Mouse (Mus musculus): ENCODE measurements around the gene Vcl. TPM values are rescaled to one million over a fixed set of nuclear protein-coding genes. Genes with fewer than 3 reads are reported as not detected.
A peak's percentile ranks its signal among the peaks of the same experiment; 100 is the strongest.

Gene Vcl
- polyA plus RNA-seq, 1 experiment from 2014 or later: 12.8 TPM

DNA sequence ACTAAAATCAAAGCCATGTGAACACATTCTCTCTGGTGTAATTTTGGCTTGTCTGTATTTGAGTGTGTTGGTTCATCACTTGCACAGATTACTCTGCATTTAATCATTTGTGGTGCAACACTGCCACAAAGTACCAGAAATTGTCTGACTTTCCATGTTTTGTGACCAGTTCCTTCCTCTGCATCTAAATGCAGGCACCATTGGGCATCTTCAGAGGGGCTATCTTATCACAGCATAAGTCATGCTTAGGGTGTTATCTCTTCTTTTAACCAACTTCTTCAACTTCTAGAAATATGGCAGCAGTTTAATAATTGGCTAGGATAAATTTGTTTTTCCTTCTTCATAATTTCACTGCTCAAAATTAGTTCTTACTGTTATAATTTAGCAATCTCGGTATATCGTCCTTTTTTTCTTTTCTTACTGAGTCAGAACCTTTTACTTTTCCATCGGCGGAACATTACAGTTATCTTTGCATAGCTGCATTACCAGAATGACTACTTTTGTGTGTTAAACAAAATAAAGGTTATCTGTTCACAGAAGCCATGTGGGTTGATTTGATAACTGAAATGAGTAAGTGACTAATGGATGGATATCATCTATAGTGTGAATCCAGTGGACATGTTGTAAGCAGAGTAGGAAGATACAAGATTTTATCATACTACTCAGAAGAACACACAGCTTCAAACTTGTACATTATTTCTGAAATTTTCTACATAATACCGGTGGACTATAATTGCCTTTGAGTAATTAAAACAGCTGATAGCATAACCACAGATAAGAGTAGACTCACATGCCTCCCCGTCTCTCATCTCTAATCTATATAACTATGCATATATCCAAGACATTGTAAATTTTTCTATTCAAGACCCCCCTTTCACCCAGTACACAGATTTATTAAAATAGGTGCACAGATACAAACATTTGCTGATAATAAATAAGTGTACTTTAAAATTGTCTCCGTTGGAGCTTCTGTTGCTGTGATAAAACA, 12.3 kb upstream of the Vcl start:
- WGBS: 91% methylated on average over 7 of the region's 7 CpGs
- H3K9me3 ChIP-seq: no peaks in the 10 kb centered on the region
- ATAC-seq (replicated peaks): no peak

DNA sequence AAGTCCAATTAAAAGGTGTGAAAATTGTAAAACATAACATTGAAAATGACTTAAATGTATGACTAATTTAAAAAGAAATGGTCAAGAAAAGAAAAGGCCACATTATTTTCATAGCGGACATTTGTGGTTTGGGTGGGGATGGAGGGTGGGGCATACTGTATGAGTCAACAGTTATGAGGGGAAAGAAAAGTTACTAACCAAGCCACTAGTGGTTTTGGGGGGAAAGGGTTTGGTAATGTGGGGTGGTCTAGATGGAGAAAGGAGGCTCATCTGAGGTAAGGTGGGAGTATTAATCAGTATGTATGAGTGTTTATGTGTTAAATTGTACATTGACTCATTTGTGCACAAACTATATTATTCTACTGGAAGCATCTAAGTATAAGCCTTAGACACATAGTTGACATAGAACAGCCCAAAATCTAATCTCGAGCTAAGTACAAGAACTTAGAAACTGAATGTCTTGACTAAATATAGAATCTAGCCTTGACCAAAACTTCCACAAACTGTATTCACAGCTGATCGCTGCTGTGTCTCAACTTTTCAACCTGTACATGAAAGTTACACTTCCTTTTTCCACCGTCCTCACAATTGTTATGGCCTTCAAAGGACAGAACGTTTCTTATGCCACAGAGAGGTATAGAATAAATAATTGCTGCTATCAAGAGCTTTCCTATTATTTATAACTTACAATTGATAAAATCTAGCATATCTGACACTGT, 5.0 kb upstream of the Vcl start:
- no peak overlapping the region for H3K27ac ChIP-seq
- H3K27me3 ChIP-seq (replicated peaks): no peaks in the 10 kb centered on the region
- no peak for ATAC-seq (replicated peaks)
- WGBS: 89% methylated on average over 5 of the region's 5 CpGs
- no peaks in the 10 kb centered on the region for H3K9me3 ChIP-seq
- H3K4me3 ChIP-seq: no peak overlapping the region
- H3K36me3 ChIP-seq (replicated peaks): no peaks in the 10 kb centered on the region
- H3K4me2 ChIP-seq: no peak overlapping the region
- H3K9ac ChIP-seq: no peak overlapping the region
- H3K4me1 ChIP-seq: no peaks in the 10 kb centered on the region

More for the DNA sequence above, 12.3 kb upstream of the Vcl start:
- Histone ChIP-seq H3K4me1 (no peaks in the 10 kb centered on the region), H3K9ac (no peak overlapping the region), H3K27me3 (replicated peaks) (no peaks in the 10 kb centered on the region), H3K4me3 (no peak overlapping the region), H3K36me3 (replicated peaks) (no peaks in the 10 kb centered on the region), H3K27ac (no peak overlapping the region), H3K4me2 (no peak overlapping the region)

DNA sequence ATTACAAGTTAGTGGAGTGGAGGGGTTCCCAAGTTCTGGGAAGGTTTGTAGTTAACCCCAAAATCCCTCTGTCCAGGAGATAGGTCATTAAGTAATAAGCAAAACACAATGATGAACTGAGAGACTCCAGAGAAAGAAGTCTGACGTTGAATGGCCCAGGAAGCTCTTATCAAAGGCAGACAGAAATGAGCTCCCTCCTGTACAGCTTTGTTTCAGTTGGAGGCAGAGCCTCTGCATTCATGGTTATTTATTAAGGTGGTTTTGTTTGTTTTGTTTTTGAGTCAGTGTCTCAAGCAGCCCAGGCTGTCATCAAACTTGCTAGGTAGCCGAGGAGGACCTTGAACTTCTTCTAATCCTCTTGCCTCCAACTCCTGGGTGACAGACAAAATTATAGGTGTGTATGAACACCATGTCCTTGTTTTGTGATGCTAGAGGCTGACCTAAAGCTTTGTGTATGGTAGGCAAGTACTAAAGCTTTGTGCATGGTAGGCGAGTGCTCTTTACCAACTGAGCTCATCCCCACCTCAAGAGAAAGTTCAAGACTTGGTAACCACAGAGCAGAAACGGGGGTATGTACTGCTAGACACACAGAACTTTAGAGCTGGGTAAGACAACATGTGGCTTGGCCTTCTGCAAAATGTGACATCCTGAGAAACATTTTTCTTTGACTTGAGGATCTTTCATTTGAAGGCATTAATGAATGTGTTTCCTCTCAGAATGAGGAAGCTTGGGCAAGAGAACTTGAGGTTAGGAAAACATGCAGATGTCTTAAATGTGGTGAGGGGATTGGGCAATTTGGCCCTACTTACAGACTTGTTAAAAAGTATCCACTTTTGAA, 1.5 kb upstream of the Vcl start:
- no peaks in the 10 kb centered on the region; the same call in 1 of the 2 replicates for H3K27me3 ChIP-seq (replicated peaks)
- no peak overlapping the region for H3K4me2 ChIP-seq
- no peak overlapping the region for H3K27ac ChIP-seq
- peaks cover 11% of the 10 kb centered on the region for H3K4me1 ChIP-seq
- H3K4me3 ChIP-seq: no peak overlapping the region
- H3K36me3 ChIP-seq (replicated peaks): no peaks in the 10 kb centered on the region
- 88% methylated on average over 4 of the region's 4 CpGs for WGBS
- H3K9ac ChIP-seq: no peak overlapping the region
- ATAC-seq (replicated peaks): no peak
- no peaks in the 10 kb centered on the region for H3K9me3 ChIP-seq

DNA sequence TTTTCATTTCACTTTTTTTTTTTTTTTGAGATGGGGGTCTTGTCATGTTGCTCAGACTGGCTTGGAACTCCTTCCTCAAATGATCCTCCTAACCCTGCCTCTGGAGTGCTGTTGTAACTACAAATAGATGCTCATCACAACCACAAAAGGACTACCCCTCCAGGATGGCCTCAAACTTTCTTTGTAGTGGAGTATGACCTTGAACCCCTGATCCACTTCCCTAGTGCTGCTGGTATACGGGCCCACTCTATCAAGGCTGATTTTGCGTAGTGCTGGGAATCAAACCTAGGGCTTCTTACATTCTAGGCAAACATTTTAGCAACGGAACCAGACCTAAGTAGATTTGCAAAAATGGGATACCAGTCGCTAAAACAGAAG, 901 bp upstream of the Vcl start:
- Histone ChIP-seq H3K36me3 (replicated peaks) (no peaks in the 10 kb centered on the region), H3K27ac (no peak overlapping the region), H3K4me1 (peaks cover 11% of the 10 kb centered on the region), H3K9ac (no peak overlapping the region), H3K4me2 (peak overlapping the region; percentile 57), H3K9me3 (no peaks in the 10 kb centered on the region), H3K4me3 (peak overlapping the region; percentile 74), H3K27me3 (replicated peaks) (no peaks in the 10 kb centered on the region; the same call in 1 of the 2 replicates)
- WGBS: 17% methylated on average over 4 of the region's 4 CpGs
- no peak for ATAC-seq (replicated peaks)

DNA sequence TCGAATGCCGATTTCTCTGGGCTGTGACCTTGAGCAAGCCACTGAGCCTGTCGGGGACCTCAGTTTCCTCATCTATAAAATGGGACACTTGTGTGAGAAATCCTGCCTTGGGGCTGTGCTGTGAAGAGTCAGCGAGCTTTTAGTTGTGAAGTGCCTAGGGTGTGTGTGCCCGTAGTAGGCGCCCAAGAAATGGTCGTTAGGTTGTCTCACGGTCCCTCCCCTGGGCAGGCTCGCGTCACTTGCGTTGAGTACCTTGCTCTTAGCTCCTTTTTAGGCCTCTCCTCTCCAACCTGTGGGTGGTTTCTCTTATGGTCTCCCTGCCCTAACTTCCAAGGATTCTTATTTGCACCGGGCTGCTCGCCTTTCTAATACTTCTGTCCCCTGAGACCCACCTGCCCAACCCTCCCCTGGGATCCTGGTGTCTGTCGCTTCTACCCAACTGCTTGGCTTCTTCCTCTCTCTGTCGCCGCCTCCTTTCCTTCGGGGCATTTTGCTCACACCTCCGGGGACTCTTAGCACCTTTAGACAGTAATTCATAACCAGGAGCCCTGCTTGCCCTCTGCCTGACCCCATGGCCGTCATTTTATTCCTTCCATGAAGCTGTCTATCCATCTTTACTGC, 726 bp downstream of the Vcl start:
- Histone ChIP-seq H3K4me3 (peak overlapping the region; percentile 74), H3K4me1 (peaks cover 11% of the 10 kb centered on the region), H3K4me2 (peak overlapping the region; percentile 57), H3K36me3 (replicated peaks) (no peaks in the 10 kb centered on the region), H3K9ac (peak overlapping the region; percentile 78), H3K9me3 (no peaks in the 10 kb centered on the region), H3K27ac (peak overlapping the region; percentile 82), H3K27me3 (replicated peaks) (no peaks in the 10 kb centered on the region; the same call in 1 of the 2 replicates)
- WGBS: 2% methylated on average over 19 of the region's 19 CpGs
- ATAC-seq (replicated peaks): peak; percentile 21; the same call in 1 of the 2 replicates

DNA sequence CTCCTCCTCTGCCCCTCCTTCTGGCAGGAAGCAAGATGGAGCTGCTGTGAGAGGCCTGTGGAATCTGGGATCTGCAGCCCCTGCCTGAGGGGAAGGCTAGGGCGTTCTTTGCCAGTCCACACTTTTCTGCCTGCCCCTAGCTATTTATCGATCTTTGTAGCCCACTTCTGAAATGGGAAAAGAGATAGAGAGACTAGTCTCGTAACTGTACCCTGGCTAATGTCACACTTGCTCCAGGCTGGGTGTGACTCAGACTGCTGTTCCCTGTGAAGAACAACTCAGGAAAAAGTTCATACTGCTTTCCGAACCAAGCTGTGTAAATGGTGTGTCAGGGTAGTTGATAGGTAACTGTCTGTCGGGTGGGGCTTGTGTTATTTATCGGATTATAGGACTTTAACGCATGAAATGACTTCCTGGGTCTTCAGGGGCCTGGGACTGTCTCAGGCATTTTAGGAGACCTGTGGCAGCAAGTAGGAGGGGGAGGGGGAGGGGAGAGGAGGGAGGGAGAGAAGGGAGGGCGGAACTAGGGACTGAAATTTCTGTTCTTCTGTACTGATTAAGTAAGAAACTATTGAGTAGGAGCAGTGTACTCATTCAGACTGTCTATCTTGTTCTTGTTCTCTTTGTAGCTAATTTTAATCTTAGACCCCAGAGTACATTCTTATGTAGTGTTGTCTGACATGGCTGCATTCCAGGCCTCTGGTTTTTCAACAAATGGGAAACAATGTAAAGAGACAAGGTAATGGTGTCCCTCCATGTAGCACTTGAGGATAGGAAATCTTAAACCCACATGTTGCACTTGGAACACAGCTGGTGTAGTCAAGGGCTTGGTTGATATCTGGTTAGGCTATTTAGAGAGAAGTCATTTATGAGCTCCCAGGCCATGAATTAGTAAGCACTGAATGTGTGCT, 1.5 kb downstream of the Vcl start:
- Histone ChIP-seq H3K4me1 (peaks cover 11% of the 10 kb centered on the region), H3K27me3 (replicated peaks) (no peaks in the 10 kb centered on the region; the same call in 1 of the 2 replicates), H3K36me3 (replicated peaks) (no peaks in the 10 kb centered on the region), H3K27ac (no peak overlapping the region), H3K9ac (no peak overlapping the region), H3K4me3 (peak overlapping the region; percentile 74), H3K4me2 (peak overlapping the region; percentile 57), H3K9me3 (no peaks in the 10 kb centered on the region)
- no peak for ATAC-seq (replicated peaks)
- WGBS: 44% methylated on average over 8 of the region's 8 CpGs

DNA sequence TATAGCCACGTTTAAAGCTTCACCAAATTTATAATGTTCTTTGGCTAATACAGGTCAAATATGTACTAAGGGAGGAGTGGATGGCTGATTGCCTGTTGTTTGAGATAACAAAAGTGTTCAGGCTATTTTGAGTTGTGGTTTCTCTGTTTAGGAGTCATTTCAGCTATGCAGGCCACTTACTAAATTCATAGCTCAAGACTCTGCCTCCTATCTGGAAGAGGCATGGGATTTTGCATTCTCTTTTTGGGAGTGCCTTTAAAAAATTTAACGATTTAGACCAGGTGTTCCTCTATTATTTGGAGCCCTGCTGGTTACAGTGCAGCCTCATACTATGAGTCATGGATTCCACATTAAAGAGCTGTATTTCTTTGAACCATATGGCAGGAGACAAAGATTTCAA, 9.2 kb downstream of the Vcl start:
- no peaks in the 10 kb centered on the region for H3K4me1 ChIP-seq
- WGBS: 74% methylated on average over 2 of the region's 2 CpGs

DNA sequence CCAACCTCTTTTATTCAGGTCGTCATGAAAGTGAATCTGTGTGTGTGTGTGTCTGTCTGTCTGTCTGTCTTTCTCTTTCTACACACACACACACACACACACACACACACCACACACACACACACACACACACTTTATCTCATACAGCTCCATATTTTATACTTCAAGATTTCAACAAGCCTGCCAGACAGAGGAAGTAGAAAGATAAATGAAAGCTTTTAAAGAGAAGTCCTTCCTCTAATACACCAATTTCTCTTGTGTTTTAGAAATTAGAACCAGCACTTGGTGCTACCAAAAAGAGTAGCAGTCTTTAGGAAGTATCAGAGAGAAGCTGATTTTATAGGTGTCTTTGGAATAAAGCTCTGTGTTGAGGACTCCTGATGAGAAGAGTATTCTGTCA, 9.7 kb downstream of the Vcl start:
- Histone ChIP-seq H3K4me1 (no peaks in the 10 kb centered on the region), H3K27ac (no peak overlapping the region), H3K4me3 (no peak overlapping the region), H3K9ac (no peak overlapping the region), H3K27me3 (replicated peaks) (no peaks in the 10 kb centered on the region), H3K4me2 (no peak overlapping the region), H3K36me3 (replicated peaks) (no peaks in the 10 kb centered on the region), H3K9me3 (no peaks in the 10 kb centered on the region)
- no peak for ATAC-seq (replicated peaks)
- WGBS: 13% methylated on average over 1 of the region's 1 CpGs

More for the DNA sequence above, 9.2 kb downstream of the Vcl start:
- no peak overlapping the region for H3K4me3 ChIP-seq
- no peak overlapping the region for H3K4me2 ChIP-seq
- H3K9me3 ChIP-seq: no peaks in the 10 kb centered on the region
- H3K27ac ChIP-seq: no peak overlapping the region
- H3K36me3 ChIP-seq (replicated peaks): no peaks in the 10 kb centered on the region
- H3K27me3 ChIP-seq (replicated peaks): no peaks in the 10 kb centered on the region
- ATAC-seq (replicated peaks): no peak
- H3K9ac ChIP-seq: no peak overlapping the region

DNA sequence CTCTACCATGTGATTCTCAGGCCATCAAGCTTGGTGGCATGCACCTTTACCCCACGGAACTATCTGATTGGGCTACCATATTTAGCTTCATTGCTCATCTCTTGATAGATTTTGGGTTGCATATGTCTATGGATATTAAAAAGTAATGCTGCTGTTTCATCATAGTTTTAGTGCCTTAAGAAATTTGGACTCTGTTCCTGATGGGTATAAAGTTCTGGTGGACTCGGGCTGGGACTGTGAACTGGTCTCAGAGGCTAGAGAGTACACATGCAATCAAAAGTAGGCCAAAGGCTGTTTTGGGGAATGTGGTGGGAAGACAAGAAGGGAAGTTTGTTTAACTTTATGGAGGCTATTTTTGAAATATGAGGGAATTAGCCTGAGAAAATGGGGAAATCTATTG, 16.1 kb downstream of the Vcl start:
- ATAC-seq (replicated peaks): no peak
- Histone ChIP-seq H3K4me2 (no peak overlapping the region), H3K4me1 (no peaks in the 10 kb centered on the region), H3K27me3 (replicated peaks) (no peaks in the 10 kb centered on the region), H3K9ac (no peak overlapping the region), H3K4me3 (no peak overlapping the region), H3K27ac (no peak overlapping the region), H3K9me3 (no peaks in the 10 kb centered on the region), H3K36me3 (replicated peaks) (no peaks in the 10 kb centered on the region)
- 90% methylated on average over 2 of the region's 2 CpGs for WGBS

DNA sequence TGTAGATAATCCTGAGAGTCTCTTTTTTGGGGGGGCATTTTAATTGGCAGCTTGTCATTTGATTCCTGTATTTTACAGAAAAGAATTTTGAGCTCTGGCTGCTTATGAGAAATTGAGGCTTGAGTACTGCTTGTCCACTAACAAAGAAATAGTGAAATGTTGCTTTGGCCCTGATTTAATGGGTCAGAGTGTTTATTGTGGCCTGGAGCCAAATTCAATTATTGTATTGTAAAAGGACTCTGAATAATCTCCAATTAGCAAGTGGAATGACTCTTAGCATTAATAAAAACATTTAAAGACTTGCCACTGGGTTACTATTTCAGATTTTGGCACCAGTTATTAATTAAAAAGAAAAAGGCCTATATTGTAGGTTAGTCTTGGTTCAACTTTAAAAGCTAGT, 26.8 kb downstream of the Vcl start:
- no peaks in the 10 kb centered on the region for H3K36me3 ChIP-seq (replicated peaks)
- no peak overlapping the region for H3K27ac ChIP-seq
- no peak overlapping the region for H3K4me2 ChIP-seq
- H3K9ac ChIP-seq: no peak overlapping the region
- H3K4me1 ChIP-seq: no peaks in the 10 kb centered on the region
- ATAC-seq (replicated peaks): no peak
- no peaks in the 10 kb centered on the region for H3K27me3 ChIP-seq (replicated peaks)
- H3K9me3 ChIP-seq: no peaks in the 10 kb centered on the region
- no peak overlapping the region for H3K4me3 ChIP-seq

DNA sequence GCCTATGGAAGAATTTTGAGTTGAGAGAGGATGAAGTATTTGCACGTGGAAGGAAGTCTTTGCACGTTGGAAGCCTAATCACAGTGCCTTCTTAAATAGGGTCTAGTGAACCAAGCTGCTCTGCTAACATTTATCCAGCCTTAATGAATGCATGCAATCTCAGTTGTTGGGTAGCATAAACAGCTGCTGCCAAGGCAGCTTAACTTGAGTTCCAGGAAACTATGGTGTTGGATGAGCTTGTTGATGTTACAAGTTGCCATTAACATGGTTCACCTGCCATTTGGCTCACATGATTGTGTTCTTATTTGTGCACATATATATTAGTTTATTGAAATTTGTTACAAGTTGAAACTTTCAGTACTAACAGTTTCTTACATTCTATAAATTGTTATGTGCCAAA, 29.8 kb downstream of the Vcl start:
- H3K27ac ChIP-seq: no peak overlapping the region
- H3K4me1 ChIP-seq: no peaks in the 10 kb centered on the region
- ATAC-seq (replicated peaks): no peak
- no peak overlapping the region for H3K9ac ChIP-seq
- H3K4me2 ChIP-seq: no peak overlapping the region
- no peak overlapping the region for H3K4me3 ChIP-seq
- H3K27me3 ChIP-seq (replicated peaks): no peaks in the 10 kb centered on the region
- WGBS: 74% methylated on average over 2 of the region's 2 CpGs
- no peaks in the 10 kb centered on the region for H3K9me3 ChIP-seq
- no peaks in the 10 kb centered on the region for H3K36me3 ChIP-seq (replicated peaks)
